Mouse (Mus musculus) bone marrow macrophage, adult 2 months (primary cell): ENCODE data around the gene Fam71e1.

Experiments used
- CTCF ChIP-seq: IDR thresholded peaks from 2 replicates; pipeline ENCODE4 v1.5.1; 2012; ENCODE audit warnings: low read depth, mild to moderate bottlenecking, low read length, moderate library complexity
- POLR2A ChIP-seq: IDR thresholded peaks from 2 replicates; pipeline ENCODE4 v1.6.1; 2012; ENCODE audit warnings: mild to moderate bottlenecking, low read depth, low read length, borderline replicate concordance

DNA sequence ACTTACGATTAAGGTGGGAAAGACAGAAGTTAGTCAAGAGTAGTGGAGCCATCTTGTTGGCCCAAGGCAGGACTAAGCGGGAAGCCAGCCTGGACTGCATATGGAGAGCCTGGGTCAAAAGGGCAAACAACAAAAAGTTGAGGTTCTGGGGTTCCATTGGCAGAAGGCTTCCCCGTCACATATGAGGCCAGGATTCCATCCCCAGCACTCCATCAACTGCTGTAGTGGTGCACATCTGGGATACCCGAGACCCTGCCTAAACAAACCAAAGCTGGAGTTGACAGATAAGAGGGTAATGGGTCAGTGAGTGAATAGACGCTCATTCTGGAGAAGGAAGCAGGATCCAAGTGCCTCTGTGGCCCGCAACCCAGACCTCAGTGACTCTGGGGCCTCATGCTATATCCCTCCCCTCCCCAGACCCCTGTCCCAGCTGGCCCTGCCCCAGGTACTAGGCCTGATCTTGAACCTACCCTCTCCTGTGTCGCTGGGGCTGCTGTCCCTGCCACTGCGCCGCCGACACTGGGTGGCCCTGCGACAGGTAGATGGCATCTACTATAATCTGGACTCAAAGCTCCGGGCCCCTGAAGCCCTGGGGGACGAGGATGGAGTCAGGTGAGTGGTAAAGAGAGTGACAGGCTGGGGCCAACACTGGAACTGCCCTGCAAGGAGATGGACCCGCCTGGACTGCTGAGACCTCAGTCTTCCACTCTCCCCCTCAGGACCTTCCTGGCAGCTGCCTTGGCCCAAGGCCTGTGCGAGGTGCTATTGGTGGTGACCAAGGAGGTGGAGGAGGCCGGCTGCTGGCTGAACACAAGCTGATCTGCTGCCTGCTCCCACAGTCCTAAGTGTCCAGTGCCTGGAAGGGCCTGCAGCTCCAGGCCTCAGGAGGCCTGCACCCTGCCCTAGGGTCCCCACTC, 25.4 kb upstream of the Fam71e1 start:
- TF ChIP-seq CTCF (no peak), POLR2A (no peak)
